Mouse (Mus musculus) limb, embryonic 10.5 days (tissue): ENCODE data around the gene Hnrnpdl. TPM values are rescaled to one million over a fixed set of nuclear protein-coding genes. Genes with fewer than 3 reads are reported as not detected.

Source experiments
- DNase-seq: peaks from one replicate; pipeline ENCODE4 v3.0.0-alpha.2; 2017; ENCODE audit warnings: low spot score
- H3K27ac ChIP-seq: fragments of 300-500 bp; sonication (generic); 2 replicates; pipeline ENCODE4 v1.5.1; 2016; ENCODE audit warnings: mild to moderate bottlenecking
- H3K27me3 ChIP-seq: fragments of 300-500 bp; sonication (generic); 2 replicates; pipeline ENCODE4 v1.6.1; 2016; ENCODE audit warnings: low read depth, mild to moderate bottlenecking; ENCODE audit not compliant: poor library complexity, severe bottlenecking
- H3K36me3 ChIP-seq: fragments of 300-500 bp; sonication (generic); 2 replicates; pipeline ENCODE4 v1.6.1; 2016; ENCODE audit warnings: mild to moderate bottlenecking, moderate library complexity
- H3K4me1 ChIP-seq: fragments of 300-500 bp; sonication (generic); 2 replicates; pipeline ENCODE4 v1.6.1; 2016
- H3K4me3 ChIP-seq: fragments of 300-500 bp; sonication (generic); 2 replicates; pipeline ENCODE4 v1.5.1; 2016; ENCODE audit warnings: mild to moderate bottlenecking, moderate library complexity
- H3K9me3 ChIP-seq: fragments of 300-500 bp; sonication (generic); replicated peaks from 2 replicates; pipeline ENCODE4 v1.6.1; 2016; ENCODE audit warnings: mild to moderate bottlenecking
- WGBS: fragments of 180-500 bp; shearing (Covaris S2); methylation state at CpG from one replicate; pipeline ENCODE4 v1.1.7; 2016; 5-methylcytosine and 5-hydroxymethylcytosine counted together
- polyA plus RNA-seq: library from polyadenylated mRNA; unstranded; fragments of >200 nt; fragmentation: Nextera tagmentation; extraction: Ambion mirVana; gene quantifications from 2 replicates; pipeline ENCODE4 v1.2.1, GENCODE M21; 2016

The Hnrnpdl gene
- polyA plus RNA-seq, 1 experiment from 2014 or later = 253 TPM

- DNase-seq = no peak
- H3K27me3 ChIP-seq = no peaks in the 10 kb centered on the region
- 81% methylated on average over 9 of the region's 9 CpGs for WGBS
Observed at GRCm38 (mm10) chr5:100012599-100012998, 26.9 kb downstream of the Hnrnpdl start.

GRCm38 (mm10) chr5:100008485-100008884 lies 31.0 kb downstream of the Hnrnpdl start:
- DNase-seq = no peak
- 58% methylated on average over 3 of the region's 3 CpGs for WGBS
- no peak overlapping the region for H3K4me3 ChIP-seq

More at GRCm38 (mm10) chr5:100012599-100012998, 26.9 kb downstream of the Hnrnpdl start:
- H3K4me1 ChIP-seq = no peaks in the 10 kb centered on the region
- no peak overlapping the region for H3K27ac ChIP-seq
- no peaks in the 10 kb centered on the region for H3K9me3 ChIP-seq
- no peaks in the 10 kb centered on the region for H3K36me3 ChIP-seq
- H3K4me3 ChIP-seq = no peak overlapping the region

GRCm38 (mm10) chr5:100007040-100007375 lies 32.5 kb downstream of the Hnrnpdl start:
- no peak overlapping the region for H3K4me3 ChIP-seq
- H3K9me3 ChIP-seq = no peaks in the 10 kb centered on the region
- 86% methylated on average over 4 of the region's 4 CpGs for WGBS
- H3K27ac ChIP-seq = no peak overlapping the region
- H3K36me3 ChIP-seq = no peaks in the 10 kb centered on the region
- no peak for DNase-seq
- no peaks in the 10 kb centered on the region for H3K4me1 ChIP-seq
- no peaks in the 10 kb centered on the region for H3K27me3 ChIP-seq

More at GRCm38 (mm10) chr5:100008485-100008884, 31.0 kb downstream of the Hnrnpdl start:
- Histone ChIP-seq H3K27ac (no peak overlapping the region), H3K9me3 (no peaks in the 10 kb centered on the region), H3K4me1 (no peaks in the 10 kb centered on the region), H3K27me3 (no peaks in the 10 kb centered on the region), H3K36me3 (no peaks in the 10 kb centered on the region)

GRCm38 (mm10) chr5:100006324-100007039 lies 33.0 kb downstream of the Hnrnpdl start:
- Histone ChIP-seq H3K27me3 (no peaks in the 10 kb centered on the region), H3K4me3 (no peak overlapping the region), H3K27ac (no peak overlapping the region), H3K4me1 (no peaks in the 10 kb centered on the region), H3K9me3 (no peaks in the 10 kb centered on the region), H3K36me3 (no peaks in the 10 kb centered on the region)
- 83% methylated on average over 4 of the region's 4 CpGs for WGBS
- DNase-seq = no peak

GRCm38 (mm10) chr5:100005896-100006295 lies 33.6 kb downstream of the Hnrnpdl start:
- Histone ChIP-seq H3K36me3 (no peaks in the 10 kb centered on the region), H3K27me3 (no peaks in the 10 kb centered on the region), H3K4me1 (peaks cover 4% of the 10 kb centered on the region), H3K4me3 (no peak overlapping the region), H3K9me3 (no peaks in the 10 kb centered on the region), H3K27ac (no peak overlapping the region)
- DNase-seq = no peak
- 88% methylated on average over 6 of the region's 6 CpGs for WGBS

GRCm38 (mm10) chr5:100005431-100005830 lies 34.0 kb downstream of the Hnrnpdl start:
- no peak for DNase-seq

GRCm38 (mm10) chr5:100003895-100004294 lies 35.6 kb downstream of the Hnrnpdl start:
- Histone ChIP-seq H3K4me3 (no peak overlapping the region), H3K27ac (no peak overlapping the region), H3K27me3 (no peaks in the 10 kb centered on the region), H3K9me3 (no peaks in the 10 kb centered on the region), H3K36me3 (no peaks in the 10 kb centered on the region), H3K4me1 (peaks cover 11% of the 10 kb centered on the region)
- WGBS = 88% methylated on average over 4 of the region's 4 CpGs
- DNase-seq = no peak

More at GRCm38 (mm10) chr5:100005431-100005830, 34.0 kb downstream of the Hnrnpdl start:
- no peaks in the 10 kb centered on the region for H3K9me3 ChIP-seq
- 77% methylated on average over 3 of the region's 3 CpGs for WGBS
- H3K4me3 ChIP-seq = no peak overlapping the region
- no peaks in the 10 kb centered on the region for H3K36me3 ChIP-seq
- H3K27me3 ChIP-seq = no peaks in the 10 kb centered on the region
- H3K4me1 ChIP-seq = peaks cover 8% of the 10 kb centered on the region
- H3K27ac ChIP-seq = no peak overlapping the region

GRCm38 (mm10) chr5:100000500-100000899 lies 39.0 kb downstream of the Hnrnpdl start:
- Histone ChIP-seq H3K27me3 (no peaks in the 10 kb centered on the region), H3K27ac (peak overlapping the region; percentile 50; the same call in 1 of the 2 replicates), H3K36me3 (no peaks in the 10 kb centered on the region), H3K9me3 (no peaks in the 10 kb centered on the region), H3K4me1 (peaks cover 11% of the 10 kb centered on the region), H3K4me3 (no peak overlapping the region)
- 45% methylated on average over 8 of the region's 8 CpGs for WGBS
- DNase-seq = no peak

GRCm38 (mm10) chr5:100000048-100000447 lies 39.4 kb downstream of the Hnrnpdl start:
- no peaks in the 10 kb centered on the region for H3K27me3 ChIP-seq
- no peak overlapping the region for H3K4me3 ChIP-seq
- H3K4me1 ChIP-seq = peaks cover 11% of the 10 kb centered on the region
- no peak overlapping the region for H3K27ac ChIP-seq
- H3K9me3 ChIP-seq = no peaks in the 10 kb centered on the region
- no peak for DNase-seq
- H3K36me3 ChIP-seq = no peaks in the 10 kb centered on the region
- WGBS = 82% methylated on average over 7 of the region's 7 CpGs

GRCm38 (mm10) chr5:99994680-99995079 lies 44.8 kb downstream of the Hnrnpdl start:
- Histone ChIP-seq H3K27ac (no peak overlapping the region), H3K27me3 (no peaks in the 10 kb centered on the region), H3K9me3 (no peaks in the 10 kb centered on the region), H3K4me1 (no peaks in the 10 kb centered on the region), H3K4me3 (no peak overlapping the region), H3K36me3 (no peaks in the 10 kb centered on the region)
- 100% methylated on average over 3 of the region's 3 CpGs for WGBS
- no peak for DNase-seq

- 78% methylated on average over 3 of the region's 3 CpGs for WGBS
- H3K36me3 ChIP-seq = no peaks in the 10 kb centered on the region
- no peak overlapping the region for H3K27ac ChIP-seq
- DNase-seq = no peak
- no peaks in the 10 kb centered on the region for H3K9me3 ChIP-seq
- H3K27me3 ChIP-seq = no peaks in the 10 kb centered on the region
- H3K4me3 ChIP-seq = no peak overlapping the region
- H3K4me1 ChIP-seq = no peaks in the 10 kb centered on the region
Observed at GRCm38 (mm10) chr5:99994166-99994565, 45.3 kb downstream of the Hnrnpdl start.
